Mouse (Mus musculus): ENCODE data around the gene Sytl1. TPM values are rescaled to one million over a fixed set of nuclear protein-coding genes. Genes with fewer than 3 reads are reported as not detected.

Sytl1 gene
- polyA plus RNA-seq, 1 experiment from 2014 or later, result 0.42 TPM

- Histone ChIP-seq H3K4me3 (ENCODE audit: control insufficient read depth in 1 of 2, insufficient read depth in 1 of 2, low read depth in 1 of 2, low read length in 2 of 2) (no peak overlapping the region), H3K27me3 (ENCODE audit: control insufficient read depth, insufficient read depth, low read length) (no peaks in the 10 kb centered on the region), H3K9ac (ENCODE audit: low read length) (no peak overlapping the region), H3K4me1 (ENCODE audit: control insufficient read depth in 2 of 2, insufficient read depth in 2 of 2, low read length in 2 of 2) (no peaks in the 10 kb centered on the region; a peak in 1 of 4 replicates), H3K9me3 (ENCODE audit: control insufficient read depth, low read length) (no peaks in the 10 kb centered on the region), H3K36me3 (ENCODE audit: control insufficient read depth, insufficient read depth, low read length) (peaks cover 67% of the 10 kb centered on the region), H3K4me2 (ENCODE audit: low read length) (no peak overlapping the region), H3K27ac (replicated peaks in 1 of 2; ENCODE audit: control insufficient read depth in 1 of 2, insufficient read depth in 1 of 2, low read depth in 2 of 2, low read length in 2 of 2) (no peak overlapping the region)
- 86% methylated on average over 4 of the region's 4 CpGs for WGBS
- no peak for ATAC-seq (ENCODE audit: insufficient number of reproducible peaks, insufficient read depth, low FRiP score, low read depth)
Observed at GRCm38 (mm10) chr4:133265759-133266158, 2.8 kb upstream of the Sytl1 start.

DNA sequence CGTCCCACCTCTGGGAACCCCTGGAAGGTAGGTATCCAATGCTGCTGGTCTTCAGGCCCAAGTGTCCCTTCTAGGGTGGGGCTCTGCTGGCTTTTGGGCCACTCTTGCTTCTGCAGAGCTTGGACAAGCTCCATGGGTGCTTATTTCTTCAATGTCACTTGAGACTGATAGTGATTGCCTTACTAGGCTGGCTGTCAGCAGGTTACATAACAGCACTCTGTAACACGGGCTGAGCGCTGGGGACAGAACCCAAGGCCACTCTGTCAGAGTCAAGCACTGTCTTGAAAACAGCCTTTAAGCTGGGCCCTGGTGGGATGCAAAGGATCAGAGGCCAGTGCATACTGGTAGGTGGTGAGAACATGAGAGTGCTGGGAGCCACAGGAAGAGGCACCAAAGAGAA lies 2.4 kb upstream of the Sytl1 start:
- 95% methylated on average over 3 of the region's 3 CpGs for WGBS
- no peak overlapping the region for H3K4me2 ChIP-seq (ENCODE audit: low read length)
- peaks cover 63% of the 10 kb centered on the region for H3K36me3 ChIP-seq (ENCODE audit: control insufficient read depth, insufficient read depth, low read length)
- H3K4me3 ChIP-seq (ENCODE audit: control insufficient read depth in 1 of 2, insufficient read depth in 1 of 2, low read depth in 1 of 2, low read length in 2 of 2), result no peak overlapping the region
- H3K27me3 ChIP-seq (ENCODE audit: control insufficient read depth, insufficient read depth, low read length), result no peaks in the 10 kb centered on the region
- no peaks in the 10 kb centered on the region for H3K9me3 ChIP-seq (ENCODE audit: control insufficient read depth, low read length)
- H3K4me1 ChIP-seq (ENCODE audit: control insufficient read depth in 2 of 2, insufficient read depth in 2 of 2, low read length in 2 of 2), result no peaks in the 10 kb centered on the region; a peak in 1 of 4 replicates
- H3K27ac ChIP-seq (replicated peaks in 1 of 2; ENCODE audit: control insufficient read depth in 1 of 2, insufficient read depth in 1 of 2, low read depth in 2 of 2, low read length in 2 of 2), result no peak overlapping the region
- no peak overlapping the region for H3K9ac ChIP-seq (ENCODE audit: low read length)
- ATAC-seq (ENCODE audit: insufficient number of reproducible peaks, insufficient read depth, low FRiP score, low read depth), result no peak

GRCm38 (mm10) chr4:133264559-133264958 lies 1.6 kb upstream of the Sytl1 start:
- no peak overlapping the region for H3K9ac ChIP-seq (ENCODE audit: low read length)
- ATAC-seq (ENCODE audit: insufficient number of reproducible peaks, insufficient read depth, low FRiP score, low read depth), result no peak
- no peak overlapping the region for H3K4me3 ChIP-seq (ENCODE audit: control insufficient read depth in 1 of 2, insufficient read depth in 1 of 2, low read depth in 1 of 2, low read length in 2 of 2)
- H3K4me1 ChIP-seq (ENCODE audit: control insufficient read depth in 2 of 2, insufficient read depth in 2 of 2, low read length in 2 of 2), result no peaks in the 10 kb centered on the region; a peak in 1 of 4 replicates
- H3K27me3 ChIP-seq (ENCODE audit: control insufficient read depth, insufficient read depth, low read length), result no peaks in the 10 kb centered on the region
- no peak overlapping the region for H3K27ac ChIP-seq (replicated peaks in 1 of 2; ENCODE audit: control insufficient read depth in 1 of 2, insufficient read depth in 1 of 2, low read depth in 2 of 2, low read length in 2 of 2)
- no peak overlapping the region for H3K4me2 ChIP-seq (ENCODE audit: low read length)
- WGBS, result 97% methylated on average over 2 of the region's 2 CpGs
- peaks cover 56% of the 10 kb centered on the region for H3K36me3 ChIP-seq (ENCODE audit: control insufficient read depth, insufficient read depth, low read length)
- H3K9me3 ChIP-seq (ENCODE audit: control insufficient read depth, low read length), result no peaks in the 10 kb centered on the region

DNA sequence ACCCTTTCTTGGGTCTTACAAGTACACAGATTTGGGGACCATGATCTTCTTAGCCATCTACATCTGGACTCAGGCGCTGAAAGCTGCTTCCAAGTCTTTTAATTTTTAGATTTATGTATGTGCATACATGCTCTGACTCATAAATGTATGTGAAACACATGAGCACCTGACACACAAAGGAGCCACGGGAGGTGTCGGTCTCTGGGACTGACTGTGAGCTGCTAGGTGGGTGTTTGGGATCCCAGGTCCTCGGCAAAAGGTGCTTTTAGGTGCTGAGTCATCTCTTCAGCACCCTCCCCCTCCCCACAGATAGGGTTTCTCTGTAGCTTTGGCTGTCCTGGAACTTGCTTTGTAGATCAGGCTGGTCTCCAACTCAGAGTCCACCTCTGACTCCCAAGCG lies 843 bp upstream of the Sytl1 start:
- Histone ChIP-seq H3K4me1 (ENCODE audit: control insufficient read depth in 2 of 2, insufficient read depth in 2 of 2, low read length in 2 of 2) (no peaks in the 10 kb centered on the region), H3K9ac (ENCODE audit: low read length) (no peak overlapping the region), H3K4me3 (ENCODE audit: control insufficient read depth in 1 of 2, insufficient read depth in 1 of 2, low read depth in 1 of 2, low read length in 2 of 2) (no peak overlapping the region), H3K27ac (replicated peaks in 1 of 2; ENCODE audit: control insufficient read depth in 1 of 2, insufficient read depth in 1 of 2, low read depth in 2 of 2, low read length in 2 of 2) (no peak overlapping the region), H3K4me2 (ENCODE audit: low read length) (no peak overlapping the region), H3K9me3 (ENCODE audit: control insufficient read depth, low read length) (no peaks in the 10 kb centered on the region), H3K36me3 (ENCODE audit: control insufficient read depth, insufficient read depth, low read length) (peaks cover 48% of the 10 kb centered on the region), H3K27me3 (ENCODE audit: control insufficient read depth, insufficient read depth, low read length) (0 out of 2 replicates have a peak, but pooled peaks cover 2% of the 10 kb centered on the region)
- 91% methylated on average over 5 of the region's 5 CpGs for WGBS
- ATAC-seq (ENCODE audit: insufficient number of reproducible peaks, insufficient read depth, low FRiP score, low read depth), result no peak

- Histone ChIP-seq H3K4me2 (ENCODE audit: low read length) (no peak overlapping the region), H3K4me1 (ENCODE audit: control insufficient read depth in 2 of 2, insufficient read depth in 2 of 2, low read length in 2 of 2) (no peaks in the 10 kb centered on the region), H3K4me3 (ENCODE audit: control insufficient read depth in 1 of 2, insufficient read depth in 1 of 2, low read depth in 1 of 2, low read length in 2 of 2) (no peak overlapping the region), H3K27ac (replicated peaks in 1 of 2; ENCODE audit: control insufficient read depth in 1 of 2, insufficient read depth in 1 of 2, low read depth in 2 of 2, low read length in 2 of 2) (no peak overlapping the region), H3K27me3 (ENCODE audit: control insufficient read depth, insufficient read depth, low read length) (peaks cover 12% of the 10 kb centered on the region; the same call in 1 of the 2 replicates), H3K9me3 (ENCODE audit: control insufficient read depth, low read length) (no peaks in the 10 kb centered on the region), H3K36me3 (ENCODE audit: control insufficient read depth, insufficient read depth, low read length) (peaks cover 34% of the 10 kb centered on the region), H3K9ac (ENCODE audit: low read length) (no peak overlapping the region)
- ATAC-seq (ENCODE audit: insufficient number of reproducible peaks, insufficient read depth, low FRiP score, low read depth), result no peak
- WGBS, result 63% methylated on average over 7 of the region's 7 CpGs
Observed at GRCm38 (mm10) chr4:133262375-133262765, 543 bp downstream of the Sytl1 start.

- Histone ChIP-seq H3K27ac (replicated peaks in 1 of 2; ENCODE audit: control insufficient read depth in 1 of 2, insufficient read depth in 1 of 2, low read depth in 2 of 2, low read length in 2 of 2) (no peak overlapping the region), H3K27me3 (ENCODE audit: control insufficient read depth, insufficient read depth, low read length) (peaks cover 17% of the 10 kb centered on the region), H3K4me1 (ENCODE audit: control insufficient read depth in 2 of 2, insufficient read depth in 2 of 2, low read length in 2 of 2) (no peaks in the 10 kb centered on the region), H3K4me3 (ENCODE audit: control insufficient read depth in 1 of 2, insufficient read depth in 1 of 2, low read depth in 1 of 2, low read length in 2 of 2) (no peak overlapping the region), H3K4me2 (ENCODE audit: low read length) (no peak overlapping the region), H3K36me3 (ENCODE audit: control insufficient read depth, insufficient read depth, low read length) (peaks cover 29% of the 10 kb centered on the region), H3K9me3 (ENCODE audit: control insufficient read depth, low read length) (no peaks in the 10 kb centered on the region), H3K9ac (ENCODE audit: low read length) (no peak overlapping the region)
- no peak for ATAC-seq (ENCODE audit: insufficient number of reproducible peaks, insufficient read depth, low FRiP score, low read depth)
- WGBS, result 41% methylated on average over 10 of the region's 10 CpGs
Observed at GRCm38 (mm10) chr4:133261641-133262374, 1.1 kb downstream of the Sytl1 start.

DNA sequence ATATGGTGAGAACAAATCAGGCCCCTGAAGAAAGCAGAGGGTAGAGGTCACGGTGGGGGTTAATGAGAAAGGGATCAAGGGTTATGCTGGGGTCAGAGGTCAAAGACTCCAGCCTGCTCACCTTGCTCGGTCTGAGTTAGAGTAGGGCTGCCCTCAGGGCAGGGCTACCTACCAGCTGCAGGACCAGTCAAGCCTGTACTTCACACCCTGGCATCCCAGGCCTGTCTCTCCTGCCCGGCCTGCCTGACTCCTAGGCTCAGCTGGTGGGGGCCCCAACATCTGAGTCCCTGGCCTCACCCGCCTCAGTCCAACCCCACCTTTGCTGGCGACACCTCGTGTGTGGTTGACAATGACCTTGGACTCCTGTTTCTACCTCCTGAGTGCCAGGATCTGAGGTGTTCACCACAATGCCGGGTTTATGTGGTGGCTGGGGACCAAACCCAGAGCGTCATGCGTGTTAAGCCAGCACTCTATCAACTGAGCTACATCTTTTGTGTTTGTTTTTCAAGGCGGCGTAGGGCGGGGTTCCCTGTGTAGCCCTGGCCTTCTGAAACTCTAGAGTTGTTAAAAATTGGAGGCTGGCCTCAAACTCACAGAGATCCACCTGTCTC lies 5.0 kb downstream of the Sytl1 start:
- no peak overlapping the region for H3K9ac ChIP-seq (ENCODE audit: low read length)
- H3K4me2 ChIP-seq (ENCODE audit: low read length), result no peak overlapping the region
- H3K36me3 ChIP-seq (ENCODE audit: control insufficient read depth, insufficient read depth, low read length), result no peaks in the 10 kb centered on the region
- no peak overlapping the region for H3K4me3 ChIP-seq (ENCODE audit: control insufficient read depth in 1 of 2, insufficient read depth in 1 of 2, low read depth in 1 of 2, low read length in 2 of 2)
- H3K27ac ChIP-seq (replicated peaks in 1 of 2; ENCODE audit: control insufficient read depth in 1 of 2, insufficient read depth in 1 of 2, low read depth in 2 of 2, low read length in 2 of 2), result no peak overlapping the region
- WGBS, result 80% methylated on average over 12 of the region's 12 CpGs
- ATAC-seq (ENCODE audit: insufficient number of reproducible peaks, insufficient read depth, low FRiP score, low read depth), result no peak
- no peaks in the 10 kb centered on the region for H3K9me3 ChIP-seq (ENCODE audit: control insufficient read depth, low read length)
- no peaks in the 10 kb centered on the region for H3K4me1 ChIP-seq (ENCODE audit: control insufficient read depth in 2 of 2, insufficient read depth in 2 of 2, low read length in 2 of 2)
- H3K27me3 ChIP-seq (ENCODE audit: control insufficient read depth, insufficient read depth, low read length), result peaks cover 37% of the 10 kb centered on the region

All from heart, embryonic 14.5 days (tissue).